Mouse (Mus musculus) heart, adult 2 months (tissue): ENCODE data around the gene Tbx1. TPM values are rescaled to one million over a fixed set of nuclear protein-coding genes. Genes with fewer than 3 reads are reported as not detected.

Source experiments
- DNase-seq, 2 experiments: peaks; one replicate each; pipeline ENCODE4 v3.0.0; 2021
- H3K27ac ChIP-seq: fragments of 200-600 bp; 2 replicates; pipeline ENCODE4 v1.8.1; 2022
- H3K27me3 ChIP-seq: fragments of 200-500 bp; 2 replicates; pipeline ENCODE4 v1.6.1; 2012; ENCODE audit warnings: mild to moderate bottlenecking, low read length, inconsistent platforms, mixed read lengths; ENCODE audit not compliant: control insufficient read depth, insufficient read depth
- H3K36me3 ChIP-seq: fragments of 200-500 bp; 2 replicates; pipeline ENCODE4 v1.6.1; 2012; ENCODE audit warnings: low read length, inconsistent platforms; ENCODE audit not compliant: control insufficient read depth, insufficient read depth
- H3K4me1 ChIP-seq: fragments of 200-500 bp; 2 replicates; pipeline ENCODE4 v1.6.1; 2011; ENCODE audit warnings: low read length; ENCODE audit not compliant: control insufficient read depth, insufficient read depth
- H3K4me3 ChIP-seq: fragments of 200-600 bp; 2 replicates; pipeline ENCODE4 v1.8.1; 2022
- H3K79me2 ChIP-seq: fragments of 200-500 bp; replicated peaks from 2 replicates; pipeline ENCODE4 v1.6.1; 2012; ENCODE audit warnings: mild to moderate bottlenecking, inconsistent platforms, low read length, moderate library complexity, mixed read lengths; ENCODE audit not compliant: control insufficient read depth, insufficient read depth
- H3K9ac ChIP-seq: fragments of 200-500 bp; 2 replicates; pipeline ENCODE4 v1.6.1; 2012; ENCODE audit warnings: low read depth, mild to moderate bottlenecking, control low read depth, inconsistent platforms, low read length, mixed read lengths
- CTCF ChIP-seq: fragments of 200-600 bp; IDR thresholded peaks from 2 replicates; pipeline ENCODE4 v1.8.1; 2022; ENCODE audit warnings: antibody characterized with exemption, mild to moderate bottlenecking, moderate library complexity
- EP300 ChIP-seq: fragments of 200-500 bp; IDR thresholded peaks from 2 replicates; pipeline ENCODE4 v1.6.1; 2011; ENCODE audit warnings: low read depth, low read length, control low read depth; ENCODE audit not compliant: insufficient read depth
- POLR2A ChIP-seq: fragments of 200-500 bp; IDR thresholded peaks from 2 replicates; pipeline ENCODE4 v1.6.1; 2011; ENCODE audit warnings: mild to moderate bottlenecking, low read depth, low read length, control low read depth; ENCODE audit not compliant: insufficient read depth
- WGBS: fragments of 180-500 bp; shearing (Covaris S2); methylation state at CpG from one replicate; pipeline ENCODE4 v1.1.7; 2018; 5-methylcytosine and 5-hydroxymethylcytosine counted together
- intact Hi-C: fragments of 180-260 bp; cut with DNase I; formaldehyde crosslinking; loops from one replicate; pipeline ENCODE4 v1.15.1; 2025
- polyA plus RNA-seq: library from polyadenylated mRNA; depleted of rRNA; stranded (reverse); fragments of >200 nt; gene quantifications from 2 replicates; pipeline ENCODE4 v1.2.3, GENCODE M21; 2012
- total RNA-seq, 2 experiments: library from RNA; stranded (reverse); gene quantifications; 2 replicates each; pipeline ENCODE4 v1.2.3; 2021

The Tbx1 gene
- total and polyA plus RNA-seq, 3 experiments, result 0.68 to 1.3 (median 1.1) TPM

DNA sequence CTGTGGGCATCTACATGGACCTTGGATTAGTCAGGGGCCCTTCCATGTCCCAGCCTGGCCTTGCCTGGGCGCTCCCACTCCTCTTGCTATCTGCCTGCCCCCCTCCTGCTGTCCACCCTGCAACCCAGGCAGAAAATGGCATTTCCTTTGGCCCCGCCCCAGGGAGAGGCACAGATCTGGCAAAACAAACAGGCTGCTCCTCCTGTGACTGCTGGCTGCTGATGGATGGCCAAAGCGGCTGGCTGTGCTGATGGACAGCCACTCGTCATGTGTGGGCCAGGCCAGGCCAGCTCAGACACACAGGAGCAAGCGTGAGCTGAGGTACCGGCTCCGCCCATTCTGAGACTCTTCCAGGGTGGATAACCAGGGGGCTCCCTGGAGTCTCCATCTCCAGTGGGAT is 11.0 kb upstream of the Tbx1 start:
- H3K36me3 ChIP-seq, result no peaks in the 10 kb centered on the region
- TF ChIP-seq EP300 (no peak), POLR2A (no peak), CTCF (no peak)
- H3K4me3 ChIP-seq, result no peak overlapping the region
- 76% methylated on average over 7 of the region's 7 CpGs for WGBS
- H3K4me1 ChIP-seq, result peaks cover 2% of the 10 kb centered on the region; the same call in 1 of the 2 replicates
- no peak overlapping the region for H3K9ac ChIP-seq
- no peaks in the 10 kb centered on the region for H3K79me2 ChIP-seq
- no peaks in the 10 kb centered on the region for H3K27me3 ChIP-seq
- no peak overlapping the region for H3K27ac ChIP-seq
- intact Hi-C loops, result no loop called here
- no peak for DNase-seq

GRCm38 (mm10) chr16:18598006-18598405 is 7.5 kb upstream of the Tbx1 start:
- TF ChIP-seq CTCF (no peak), EP300 (no peak), POLR2A (no peak)
- Histone ChIP-seq H3K79me2 (no peaks in the 10 kb centered on the region), H3K36me3 (no peaks in the 10 kb centered on the region), H3K9ac (no peak overlapping the region), H3K4me1 (no peaks in the 10 kb centered on the region), H3K27ac (no peak overlapping the region), H3K27me3 (no peaks in the 10 kb centered on the region), H3K4me3 (no peak overlapping the region)
- WGBS, result 69% methylated on average over 3 of the region's 3 CpGs
- intact Hi-C loops, result no loop called here
- DNase-seq, result no peak

DNA sequence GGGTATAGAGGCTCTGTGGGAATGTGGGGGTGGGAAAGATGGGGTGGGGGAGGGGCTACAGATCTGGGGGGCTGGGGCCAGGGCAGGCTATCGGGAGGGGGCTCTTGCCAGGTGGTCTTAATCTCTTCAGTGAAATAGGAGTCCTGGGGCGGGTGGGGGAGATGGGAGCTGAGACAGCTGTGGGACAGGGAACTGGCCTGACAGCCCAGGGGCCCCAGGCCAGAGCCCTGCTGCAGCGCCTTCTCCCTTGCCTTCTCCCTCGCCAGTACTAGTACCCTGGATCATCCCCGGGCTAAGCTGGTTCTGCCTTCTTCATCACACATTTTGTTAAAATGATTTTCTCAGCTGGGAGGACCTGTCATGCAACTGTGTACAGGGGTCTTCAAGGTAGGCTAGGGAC is 5.8 kb upstream of the Tbx1 start:
- no peak overlapping the region for H3K4me3 ChIP-seq
- H3K4me1 ChIP-seq, result no peaks in the 10 kb centered on the region; the same call in 1 of the 2 replicates
- H3K27me3 ChIP-seq, result peaks cover 6% of the 10 kb centered on the region
- no peak for DNase-seq
- no peak overlapping the region for H3K27ac ChIP-seq
- intact Hi-C loops, result no loop called here
- no peaks in the 10 kb centered on the region for H3K79me2 ChIP-seq
- TF ChIP-seq POLR2A (no peak), EP300 (no peak), CTCF (no peak)
- no peak overlapping the region for H3K9ac ChIP-seq
- WGBS, result 64% methylated on average over 5 of the region's 5 CpGs
- H3K36me3 ChIP-seq, result no peaks in the 10 kb centered on the region

GRCm38 (mm10) chr16:18593930-18594329 is 3.5 kb upstream of the Tbx1 start:
- H3K79me2 ChIP-seq, result no peaks in the 10 kb centered on the region
- H3K27ac ChIP-seq, result no peak overlapping the region
- no peak overlapping the region for H3K9ac ChIP-seq
- no peak overlapping the region for H3K4me3 ChIP-seq
- no peaks in the 10 kb centered on the region; the same call in 1 of the 2 replicates for H3K4me1 ChIP-seq
- DNase-seq, result no peak
- WGBS, result 70% methylated on average over 2 of the region's 2 CpGs
- H3K36me3 ChIP-seq, result no peaks in the 10 kb centered on the region
- intact Hi-C loops, result no loop called here
- TF ChIP-seq EP300 (no peak), CTCF (no peak), POLR2A (no peak)
- peaks cover 15% of the 10 kb centered on the region for H3K27me3 ChIP-seq

DNA sequence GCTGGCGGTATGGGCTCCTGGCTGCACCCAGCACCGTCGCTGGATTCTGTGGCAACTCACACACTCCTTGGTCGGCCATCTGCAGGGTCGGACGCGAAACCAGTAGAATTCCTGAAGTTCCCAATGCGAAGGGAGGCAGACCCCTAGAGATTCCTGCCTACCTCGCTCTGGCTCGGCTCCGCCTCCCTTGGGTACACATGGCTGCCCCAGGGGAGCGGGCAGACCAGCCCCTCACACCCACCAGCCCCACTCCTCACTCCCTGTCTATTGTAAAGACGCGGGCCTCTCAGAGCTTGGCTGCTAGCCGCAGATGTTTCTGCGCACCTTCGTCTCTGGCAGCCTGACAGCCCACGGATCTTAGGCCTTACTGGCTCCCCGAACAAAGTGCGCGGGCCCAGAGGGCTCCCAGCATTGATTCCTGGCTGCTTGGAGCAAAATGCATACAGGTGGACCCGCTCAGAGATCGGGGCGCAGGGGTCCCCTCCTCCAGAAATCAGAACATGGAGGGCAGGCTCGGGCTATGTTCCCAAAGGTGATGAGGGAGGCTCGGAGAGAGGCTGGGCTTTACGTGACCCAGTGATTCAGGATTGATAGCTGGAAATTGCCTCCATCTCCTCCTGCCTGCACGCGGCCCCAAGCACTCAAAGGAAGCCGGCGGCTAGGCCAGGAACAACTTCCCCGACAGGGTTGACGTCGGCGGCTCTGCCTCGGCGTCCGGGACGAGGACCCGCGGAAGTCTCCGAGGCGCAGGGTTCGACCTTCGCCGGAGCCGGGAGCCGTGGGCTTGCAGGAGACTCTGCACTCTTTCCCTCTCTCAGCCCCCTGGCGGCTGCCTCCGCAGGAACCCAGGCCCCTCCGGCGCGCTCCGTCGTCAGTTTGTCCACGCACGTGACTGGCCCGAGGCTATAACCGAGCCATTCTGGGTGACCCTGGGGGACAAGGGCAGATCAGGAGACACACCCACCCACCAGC is 862 bp upstream of the Tbx1 start:
- Histone ChIP-seq H3K36me3 (no peaks in the 10 kb centered on the region), H3K27ac (no peak overlapping the region), H3K4me3 (no peak overlapping the region), H3K27me3 (peaks cover 25% of the 10 kb centered on the region), H3K79me2 (no peaks in the 10 kb centered on the region), H3K9ac (0 out of 2 replicates have a peak overlapping the region, but pooled peaks have one; percentile 22), H3K4me1 (no peaks in the 10 kb centered on the region; the same call in 1 of the 2 replicates)
- TF ChIP-seq CTCF, result peak; percentile 50
- TF ChIP-seq POLR2A, result no peak
- 6% methylated on average over 59 of the region's 59 CpGs for WGBS
- no peak for DNase-seq
- intact Hi-C loops, result no loop called here

GRCm38 (mm10) chr16:18589080-18589621 is 1.3 kb downstream of the Tbx1 start:
- no peak for DNase-seq
- Histone ChIP-seq H3K27ac (no peak overlapping the region), H3K36me3 (no peaks in the 10 kb centered on the region), H3K9ac (no peak overlapping the region), H3K4me3 (no peak overlapping the region), H3K27me3 (peaks cover 30% of the 10 kb centered on the region), H3K79me2 (no peaks in the 10 kb centered on the region), H3K4me1 (no peaks in the 10 kb centered on the region; the same call in 1 of the 2 replicates)
- TF ChIP-seq CTCF (no peak), EP300 (no peak)
- whole genome bisulfite sequencing, result 72% methylated on average over 9 of the region's 9 CpGs
- intact Hi-C loops, result no loop called here
